Mouse (Mus musculus) liver, embryonic 15.5 days (tissue): ENCODE results near the gene Gal. TPM values are rescaled to one million over a fixed set of nuclear protein-coding genes. Genes with fewer than 3 reads are reported as not detected.

Experiments
- polyA plus RNA-seq: library from polyadenylated mRNA; unstranded; fragments of >200 nt; fragmentation: Nextera tagmentation; extraction: Ambion mirVana; gene quantifications from 2 replicates; pipeline ENCODE4 v1.2.1, GENCODE M21; 2015

Gal gene
- polyA plus RNA-seq, 1 experiment from 2014 or later = 0.12 TPM

Other genes with a start within 250 kb of the Gal start
- gene Mrpl21, start 131.6 kb downstream of the Gal start, polyA plus RNA-seq = 47.8 and 52.7 TPM in 2 replicates
- 2.4 and 2.5 TPM in 2 replicates for gene Ighmbp2, start 131.5 kb downstream of the Gal start, polyA plus RNA-seq
- 5.8 and 6.8 TPM in 2 replicates for gene Cpt1a, start 92.2 kb downstream of the Gal start, polyA plus RNA-seq
- gene Tesmin, start 25.7 kb downstream of the Gal start, polyA plus RNA-seq = 0.26 and 0.39 TPM in 2 replicates
- 22.4 and 24.6 TPM in 2 replicates for gene Ppp6r3, start 161.2 kb upstream of the Gal start, polyA plus RNA-seq